Mouse (Mus musculus) embryonic facial prominence, embryonic 14.5 days (tissue): ENCODE measurements around the gene Zcrb1. TPM values are rescaled to one million over a fixed set of nuclear protein-coding genes. Genes with fewer than 3 reads are reported as not detected.
A peak's percentile ranks its signal among the peaks of the same experiment; 100 is the strongest.

Source experiments
- ATAC-seq: fragments of 200-750 bp; cut with Nextera tagmentation; 2 replicates; pipeline ENCODE4 v1.8.0; 2017; ENCODE audit warnings: low read depth, moderate number of reproducible peaks, moderate TSS enrichment
- DNase-seq: peaks from one replicate; pipeline ENCODE4 v3.0.0-alpha.2; 2015; ENCODE audit warnings: low spot score
- H3K27ac ChIP-seq: fragments of 300-500 bp; sonication (generic); replicated peaks from 2 replicates; pipeline ENCODE4 v1.5.1; 2014; ENCODE audit warnings: low read depth, mild to moderate bottlenecking, low read length, moderate library complexity
- H3K27me3 ChIP-seq: fragments of 300-500 bp; sonication (generic); replicated peaks from 2 replicates; pipeline ENCODE4 v1.6.1; 2014; ENCODE audit warnings: low read length; ENCODE audit not compliant: control insufficient read depth, insufficient read depth
- H3K36me3 ChIP-seq: fragments of 300-500 bp; sonication (generic); 2 replicates; pipeline ENCODE4 v1.6.1; 2014; ENCODE audit warnings: low read length, mixed read lengths; ENCODE audit not compliant: control insufficient read depth, insufficient read depth
- H3K4me1 ChIP-seq: fragments of 300-500 bp; sonication (generic); 2 replicates; pipeline ENCODE4 v1.6.1; 2014; ENCODE audit warnings: antibody characterized with exemption, low read length; ENCODE audit not compliant: control insufficient read depth, insufficient read depth
- H3K4me2 ChIP-seq: fragments of 300-500 bp; sonication (generic); 2 replicates; pipeline ENCODE4 v1.6.1; 2014; ENCODE audit warnings: low read depth, mild to moderate bottlenecking, low read length, moderate library complexity, mixed read lengths
- H3K4me3 ChIP-seq: fragments of 300-500 bp; sonication (generic); 2 replicates; pipeline ENCODE4 v1.5.1; 2014; ENCODE audit warnings: low read depth, mild to moderate bottlenecking, low read length
- H3K9ac ChIP-seq: fragments of 300-500 bp; sonication (generic); 2 replicates; pipeline ENCODE4 v1.6.1; 2014; ENCODE audit warnings: low read depth, mild to moderate bottlenecking, low read length, moderate library complexity, mixed read lengths
- H3K9me3 ChIP-seq: fragments of 300-500 bp; sonication (generic); 2 replicates; pipeline ENCODE4 v1.6.1; 2016; ENCODE audit warnings: low read length; ENCODE audit not compliant: control insufficient read depth
- WGBS: fragments of 180-500 bp; shearing (Covaris S2); extraction: QIAGEN DNeasy Blood & Tissue Kit; methylation state at CpG from one replicate; pipeline ENCODE4 v1.1.7; 2014; 5-methylcytosine and 5-hydroxymethylcytosine counted together
- polyA plus RNA-seq: library from polyadenylated mRNA; unstranded; fragments of >200 nt; fragmentation: Nextera tagmentation; extraction: Ambion mirVana; gene quantifications from 2 replicates; pipeline ENCODE4 v1.2.1, GENCODE M21; 2014

Zcrb1 gene
- polyA plus RNA-seq = 110 and 112 TPM in 2 replicates

- peak within 1 kb of the TSS; percentile 90 for H3K27ac ChIP-seq
- peak within 1 kb of the TSS; percentile 97 for H3K9ac ChIP-seq
- H3K27me3 ChIP-seq = no peaks in the 10 kb centered on the region
- H3K4me3 ChIP-seq = peak within 1 kb of the TSS; percentile 98
- DNase-seq = peak; percentile 92
- ATAC-seq = peak; percentile 97
- H3K4me1 ChIP-seq = peaks cover 21% of the 10 kb centered on the region; the same call in 1 of the 2 replicates
- peak within 1 kb of the TSS; percentile 79 for H3K4me2 ChIP-seq
- H3K9me3 ChIP-seq = no peaks in the 10 kb centered on the region
- H3K36me3 ChIP-seq = peaks cover 14% of the 10 kb centered on the region; the same call in 1 of the 2 replicates
- WGBS = under 1% methylated on average over 49 of the region's 100 CpGs
Measured at GRCm38 (mm10) chr15:93397826-93398698, at the start of gene Zcrb1, which contains the start of gene Pphln1. TSS of gene Zcrb1 (minus strand) at chr15:93398334. TSS of gene Pphln1 (plus strand) at chr15:93398350.

- H3K4me2 ChIP-seq = no peak overlapping the region
- 80% methylated on average over 6 of the region's 6 CpGs for WGBS
- no peaks in the 10 kb centered on the region for H3K4me1 ChIP-seq
- H3K9me3 ChIP-seq = no peaks in the 10 kb centered on the region
- peaks cover 42% of the 10 kb centered on the region for H3K36me3 ChIP-seq
- H3K27ac ChIP-seq = no peak overlapping the region
- no peak overlapping the region for H3K9ac ChIP-seq
- ATAC-seq (no peak), DNase-seq (no peak)
- no peaks in the 10 kb centered on the region for H3K27me3 ChIP-seq
- H3K4me3 ChIP-seq = no peak overlapping the region
Measured at GRCm38 (mm10) chr15:93443676-93444075, 45.5 kb upstream of the Zcrb1 start.

GRCm38 (mm10) chr15:93442271-93442670 is 44.1 kb upstream of the Zcrb1 start:
- Histone ChIP-seq H3K4me2 (no peak overlapping the region), H3K9ac (no peak overlapping the region), H3K36me3 (peaks cover 42% of the 10 kb centered on the region), H3K4me3 (no peak overlapping the region), H3K9me3 (no peaks in the 10 kb centered on the region), H3K27ac (no peak overlapping the region), H3K4me1 (no peaks in the 10 kb centered on the region), H3K27me3 (no peaks in the 10 kb centered on the region)
- ATAC-seq = no peak
- DNase-seq = no peak
- 93% methylated on average over 4 of the region's 4 CpGs for WGBS

- H3K36me3 ChIP-seq = peaks cover 34% of the 10 kb centered on the region
- peak; percentile 75 for DNase-seq
Measured at GRCm38 (mm10) chr15:93438663-93439062, 40.5 kb upstream of the Zcrb1 start.

GRCm38 (mm10) chr15:93435998-93436397 is 37.9 kb upstream of the Zcrb1 start:
- no peak overlapping the region for H3K9ac ChIP-seq
- DNase-seq (no peak), ATAC-seq (no peak)
- H3K36me3 ChIP-seq = peaks cover 14% of the 10 kb centered on the region
- H3K4me1 ChIP-seq = peaks cover 4% of the 10 kb centered on the region; the same call in 1 of the 2 replicates
- H3K27me3 ChIP-seq = no peaks in the 10 kb centered on the region
- H3K9me3 ChIP-seq = no peaks in the 10 kb centered on the region
- no peak overlapping the region for H3K4me2 ChIP-seq
- WGBS = 87% methylated on average over 12 of the region's 12 CpGs
- no peak overlapping the region for H3K27ac ChIP-seq
- no peak overlapping the region for H3K4me3 ChIP-seq

More at GRCm38 (mm10) chr15:93438663-93439062, 40.5 kb upstream of the Zcrb1 start:
- no peaks in the 10 kb centered on the region for H3K27me3 ChIP-seq
- no peak overlapping the region for H3K27ac ChIP-seq
- WGBS = 35% methylated on average over 5 of the region's 5 CpGs
- no peak overlapping the region for H3K4me3 ChIP-seq
- H3K4me1 ChIP-seq = peaks cover 4% of the 10 kb centered on the region; the same call in 1 of the 2 replicates
- no peak overlapping the region for H3K4me2 ChIP-seq
- H3K9ac ChIP-seq = no peak overlapping the region
- no peaks in the 10 kb centered on the region for H3K9me3 ChIP-seq
- peak; percentile 68 for ATAC-seq

- Histone ChIP-seq H3K4me1 (peaks cover 4% of the 10 kb centered on the region; the same call in 1 of the 2 replicates), H3K9me3 (no peaks in the 10 kb centered on the region), H3K4me2 (no peak overlapping the region), H3K27ac (no peak overlapping the region), H3K36me3 (peaks cover 8% of the 10 kb centered on the region), H3K27me3 (no peaks in the 10 kb centered on the region), H3K9ac (no peak overlapping the region), H3K4me3 (no peak overlapping the region)
- DNase-seq (no peak), ATAC-seq (no peak)
- WGBS = 41% methylated on average over 11 of the region's 11 CpGs
Measured at GRCm38 (mm10) chr15:93433811-93434210, 35.7 kb upstream of the Zcrb1 start.

GRCm38 (mm10) chr15:93422537-93422936 is 24.4 kb upstream of the Zcrb1 start:
- WGBS = 89% methylated on average over 1 of the region's 1 CpGs
- no peaks in the 10 kb centered on the region for H3K27me3 ChIP-seq
- ATAC-seq = no peak
- no peak overlapping the region for H3K9ac ChIP-seq
- H3K27ac ChIP-seq = no peak overlapping the region
- no peak overlapping the region for H3K4me3 ChIP-seq
- peaks cover 32% of the 10 kb centered on the region for H3K36me3 ChIP-seq
- no peak for DNase-seq
- H3K4me1 ChIP-seq = no peaks in the 10 kb centered on the region
- H3K9me3 ChIP-seq = no peaks in the 10 kb centered on the region
- no peak overlapping the region for H3K4me2 ChIP-seq

GRCm38 (mm10) chr15:93420596-93420995 is 22.5 kb upstream of the Zcrb1 start:
- no peak for ATAC-seq
- WGBS = 84% methylated on average over 7 of the region's 7 CpGs

More at GRCm38 (mm10) chr15:93420596-93420995, 22.5 kb upstream of the Zcrb1 start:
- no peak overlapping the region for H3K9ac ChIP-seq
- H3K4me1 ChIP-seq = no peaks in the 10 kb centered on the region
- no peak overlapping the region for H3K4me3 ChIP-seq
- H3K36me3 ChIP-seq = peaks cover 28% of the 10 kb centered on the region
- no peaks in the 10 kb centered on the region for H3K9me3 ChIP-seq
- no peaks in the 10 kb centered on the region for H3K27me3 ChIP-seq
- no peak overlapping the region for H3K4me2 ChIP-seq
- DNase-seq = no peak
- H3K27ac ChIP-seq = no peak overlapping the region
